Mouse (Mus musculus): ENCODE data around the gene Rnf40. TPM values are rescaled to one million over a fixed set of nuclear protein-coding genes. Genes with fewer than 3 reads are reported as not detected.
"Not testable (repeated sequence)": the region's sequence is repeated elsewhere in the genome, so short reads cannot be mapped to it uniquely, and the experiment has no call there.

The Rnf40 gene
- polyA plus RNA-seq, 1 experiment from 2014 or later = 37.8 TPM

- Histone ChIP-seq H3K27ac (no peak overlapping the region), H3K4me2 (no peak overlapping the region), H3K9ac (no peak overlapping the region), H3K4me1 (no peaks in the 10 kb centered on the region), H3K36me3 (no peaks in the 10 kb centered on the region), H3K9me3 (no peaks in the 10 kb centered on the region), H3K27me3 (replicated peaks) (no peaks in the 10 kb centered on the region), H3K4me3 (replicated peaks) (no peak overlapping the region)
- ATAC-seq (ENCODE audit: insufficient read depth, low FRiP score, low read depth) = no peak
- WGBS = 80% methylated on average over 5 of the region's 5 CpGs
Measured at GRCm38 (mm10) chr7:127628646-127629045, 40.1 kb downstream of the Rnf40 start.

GRCm38 (mm10) chr7:127631416-127631815 lies 42.8 kb downstream of the Rnf40 start:
- H3K4me2 ChIP-seq = no peak overlapping the region
- H3K36me3 ChIP-seq = no peaks in the 10 kb centered on the region
- WGBS = 78% methylated on average over 4 of the region's 4 CpGs
- no peak for ATAC-seq (ENCODE audit: insufficient read depth, low FRiP score, low read depth)
- no peak overlapping the region for H3K9ac ChIP-seq
- H3K27me3 ChIP-seq (replicated peaks) = no peaks in the 10 kb centered on the region
- no peaks in the 10 kb centered on the region for H3K4me1 ChIP-seq
- no peak overlapping the region for H3K4me3 ChIP-seq (replicated peaks)
- no peaks in the 10 kb centered on the region for H3K9me3 ChIP-seq
- no peak overlapping the region for H3K27ac ChIP-seq

GRCm38 (mm10) chr7:127636963-127637362 lies 48.4 kb downstream of the Rnf40 start:
- Histone ChIP-seq H3K36me3 (no peaks in the 10 kb centered on the region), H3K4me2 (peak overlapping the region; percentile 64), H3K27ac (no peak overlapping the region), H3K4me1 (no peaks in the 10 kb centered on the region), H3K27me3 (replicated peaks) (no peaks in the 10 kb centered on the region), H3K9ac (peak overlapping the region; percentile 13; the same call in 1 of the 2 replicates), H3K9me3 (no peaks in the 10 kb centered on the region), H3K4me3 (replicated peaks) (peak overlapping the region; percentile 58)
- WGBS = under 1% methylated on average over 27 of the region's 27 CpGs
- peak; percentile 68 for ATAC-seq (ENCODE audit: insufficient read depth, low FRiP score, low read depth)

DNA sequence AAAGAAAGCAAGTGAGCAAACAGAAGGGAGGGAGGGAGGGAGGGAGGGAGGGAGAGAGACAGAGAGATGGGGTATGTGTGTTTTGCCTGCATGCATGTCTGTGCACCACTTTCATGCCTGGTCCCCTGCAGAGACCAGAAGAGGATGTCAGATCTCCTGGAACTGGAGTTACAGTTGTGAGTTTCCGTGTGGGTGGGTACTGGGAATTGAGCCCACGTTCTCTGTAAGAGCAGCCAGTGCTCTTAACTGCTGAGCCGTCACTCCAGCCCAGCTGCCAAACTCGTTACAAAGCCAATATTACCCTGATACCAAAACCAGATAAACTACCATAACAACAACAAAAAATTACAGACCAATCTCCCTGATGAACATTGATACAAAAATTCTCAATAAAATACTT lies 52.7 kb downstream of the Rnf40 start:
- Histone ChIP-seq H3K27ac (no peak overlapping the region), H3K9me3 (no peaks in the 10 kb centered on the region), H3K4me2 (no peak overlapping the region), H3K9ac (no peak overlapping the region), H3K36me3 (no peaks in the 10 kb centered on the region), H3K4me3 (replicated peaks) (no peak overlapping the region), H3K4me1 (no peaks in the 10 kb centered on the region), H3K27me3 (replicated peaks) (no peaks in the 10 kb centered on the region)
- ATAC-seq (ENCODE audit: insufficient read depth, low FRiP score, low read depth) = no peak
- 51% methylated on average over 4 of the region's 4 CpGs for WGBS

DNA sequence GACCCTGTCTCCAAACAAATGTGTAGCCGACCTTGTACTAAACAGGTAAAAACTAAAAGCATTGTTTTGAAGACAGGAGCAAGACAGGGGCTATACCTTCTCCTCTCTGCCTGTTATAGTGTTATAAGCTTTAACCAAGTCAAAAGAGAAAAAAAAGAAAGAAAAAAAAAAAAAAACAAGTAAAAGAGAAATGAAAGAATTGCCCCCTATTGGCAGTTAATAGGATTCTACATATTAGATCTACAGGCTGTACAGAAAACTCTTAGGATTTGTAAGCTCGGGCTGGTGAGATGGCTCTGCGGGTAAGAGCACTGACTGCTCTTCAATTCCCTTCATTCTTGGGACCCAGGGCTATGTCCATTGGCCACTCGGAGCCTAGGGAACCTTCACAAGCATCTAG lies 53.7 kb downstream of the Rnf40 start:
- Histone ChIP-seq H3K4me3 (replicated peaks) (no peak overlapping the region), H3K36me3 (no peaks in the 10 kb centered on the region), H3K27ac (no peak overlapping the region), H3K27me3 (replicated peaks) (no peaks in the 10 kb centered on the region), H3K4me1 (no peaks in the 10 kb centered on the region), H3K9ac (no peak overlapping the region), H3K9me3 (no peaks in the 10 kb centered on the region), H3K4me2 (no peak overlapping the region)
- no peak for ATAC-seq (ENCODE audit: insufficient read depth, low FRiP score, low read depth)
- 65% methylated on average over 4 of the region's 4 CpGs for WGBS

GRCm38 (mm10) chr7:127646363-127646762 lies 57.8 kb downstream of the Rnf40 start:
- ATAC-seq (ENCODE audit: insufficient read depth, low FRiP score, low read depth) = no peak
- WGBS = 83% methylated on average over 4 of the region's 4 CpGs
- Histone ChIP-seq H3K9me3 (no peaks in the 10 kb centered on the region), H3K9ac (no peak overlapping the region), H3K4me1 (no peaks in the 10 kb centered on the region), H3K27ac (no peak overlapping the region), H3K4me3 (replicated peaks) (no peak overlapping the region), H3K27me3 (replicated peaks) (no peaks in the 10 kb centered on the region), H3K4me2 (no peak overlapping the region), H3K36me3 (no peaks in the 10 kb centered on the region)

DNA sequence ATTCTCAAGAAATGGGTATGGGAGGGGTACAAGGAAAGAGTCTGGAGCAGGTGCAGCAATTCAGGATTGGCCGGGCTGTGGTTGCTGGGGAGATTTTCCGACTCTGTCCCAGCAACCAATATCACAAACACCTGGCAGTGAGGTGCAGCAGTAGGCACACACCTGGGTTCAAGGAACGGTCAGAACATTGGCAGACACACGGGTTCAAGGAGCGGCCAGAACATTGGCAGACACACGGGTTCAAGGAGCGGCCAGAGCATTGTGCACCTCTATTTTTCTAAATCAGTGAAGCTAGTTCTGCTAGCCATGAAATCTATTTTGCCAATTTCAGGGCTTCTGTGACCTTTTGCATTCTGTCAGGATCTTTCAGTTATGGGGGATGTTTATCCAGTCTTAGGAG lies 59.0 kb downstream of the Rnf40 start:
- H3K4me2 ChIP-seq; H3K9me3 ChIP-seq; H3K27ac ChIP-seq; H3K4me3 ChIP-seq (replicated peaks); ATAC-seq (ENCODE audit: insufficient read depth, low FRiP score, low read depth); H3K36me3 ChIP-seq; H3K9ac ChIP-seq; H3K4me1 ChIP-seq; H3K27me3 ChIP-seq (replicated peaks): not testable (repeated sequence)
- 85% methylated on average over 7 of the region's 7 CpGs for WGBS

DNA sequence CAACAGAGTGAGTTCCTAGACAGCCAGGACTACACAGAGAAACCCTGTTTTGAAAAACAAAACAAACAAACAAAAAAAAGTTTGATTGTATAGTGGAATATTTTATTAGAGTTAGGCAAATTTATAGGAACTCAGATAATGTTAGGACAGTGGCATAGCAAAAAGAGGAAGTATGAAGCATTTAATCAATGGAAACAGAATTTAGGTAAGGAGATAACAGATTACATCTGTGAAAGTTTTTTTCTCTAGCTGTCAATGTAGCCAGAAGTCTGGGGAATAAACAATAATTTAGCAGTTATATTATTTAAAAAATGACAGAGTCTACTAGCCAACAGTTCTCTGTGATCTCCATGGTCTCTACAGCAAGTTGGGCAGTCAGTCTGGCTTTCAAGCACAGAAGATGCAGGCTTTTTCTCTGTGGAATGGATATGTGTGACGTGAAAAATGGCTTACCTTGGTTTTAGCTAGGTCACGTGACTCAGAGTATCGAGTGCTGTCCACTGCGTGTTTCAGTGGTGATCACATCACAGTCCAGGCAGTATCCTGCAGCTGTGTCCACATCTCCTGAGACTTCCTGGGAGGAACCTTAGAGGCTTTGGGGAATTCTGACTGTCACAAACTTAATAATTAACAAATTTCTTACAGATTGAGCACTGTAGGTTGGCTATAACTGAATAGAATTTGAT lies 60.1 kb downstream of the Rnf40 start:
- Histone ChIP-seq H3K27ac (no peak overlapping the region), H3K4me3 (replicated peaks) (no peak overlapping the region), H3K36me3 (no peaks in the 10 kb centered on the region), H3K9ac (no peak overlapping the region), H3K4me2 (no peak overlapping the region), H3K27me3 (replicated peaks) (no peaks in the 10 kb centered on the region), H3K9me3 (no peaks in the 10 kb centered on the region), H3K4me1 (peaks cover 3% of the 10 kb centered on the region; the same call in 1 of the 2 replicates)
- 58% methylated on average over 4 of the region's 4 CpGs for WGBS
- ATAC-seq (ENCODE audit: insufficient read depth, low FRiP score, low read depth) = no peak

- no peak for ATAC-seq (ENCODE audit: insufficient read depth, low FRiP score, low read depth)
- Histone ChIP-seq H3K9ac (no peak overlapping the region), H3K4me1 (peaks cover 3% of the 10 kb centered on the region; the same call in 1 of the 2 replicates), H3K4me2 (no peak overlapping the region), H3K9me3 (no peaks in the 10 kb centered on the region), H3K4me3 (replicated peaks) (no peak overlapping the region), H3K36me3 (no peaks in the 10 kb centered on the region), H3K27ac (no peak overlapping the region), H3K27me3 (replicated peaks) (no peaks in the 10 kb centered on the region)
- 74% methylated on average over 6 of the region's 6 CpGs for WGBS
Measured at GRCm38 (mm10) chr7:127649206-127649605, 60.6 kb downstream of the Rnf40 start.

DNA sequence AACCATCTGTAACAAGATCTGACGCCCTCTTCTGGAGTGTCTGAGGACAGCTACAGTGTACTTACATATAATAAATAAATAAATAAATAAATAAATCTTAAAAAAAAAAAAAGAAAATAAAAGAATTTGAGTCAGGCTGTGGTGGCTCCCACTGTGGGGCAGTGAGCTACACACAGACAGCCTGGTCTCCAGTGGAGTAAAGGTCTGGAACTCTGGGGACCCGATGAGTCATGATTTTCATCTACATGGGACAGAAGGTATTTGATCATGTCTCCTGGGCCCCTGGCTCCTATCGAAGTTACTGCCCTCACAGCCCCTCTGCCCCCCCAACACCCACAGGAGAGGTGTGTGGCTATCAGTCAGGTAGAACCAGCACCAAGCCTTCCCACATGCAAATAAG lies 63.1 kb downstream of the Rnf40 start:
- Histone ChIP-seq H3K9ac (no peak overlapping the region), H3K4me1 (peaks cover 3% of the 10 kb centered on the region; the same call in 1 of the 2 replicates), H3K27ac (no peak overlapping the region), H3K4me3 (replicated peaks) (no peak overlapping the region), H3K36me3 (no peaks in the 10 kb centered on the region), H3K9me3 (no peaks in the 10 kb centered on the region), H3K27me3 (replicated peaks) (no peaks in the 10 kb centered on the region), H3K4me2 (peak overlapping the region; percentile 44; the same call in 1 of the 2 replicates)
- no peak for ATAC-seq (ENCODE audit: insufficient read depth, low FRiP score, low read depth)
- 83% methylated on average over 3 of the region's 3 CpGs for WGBS

DNA sequence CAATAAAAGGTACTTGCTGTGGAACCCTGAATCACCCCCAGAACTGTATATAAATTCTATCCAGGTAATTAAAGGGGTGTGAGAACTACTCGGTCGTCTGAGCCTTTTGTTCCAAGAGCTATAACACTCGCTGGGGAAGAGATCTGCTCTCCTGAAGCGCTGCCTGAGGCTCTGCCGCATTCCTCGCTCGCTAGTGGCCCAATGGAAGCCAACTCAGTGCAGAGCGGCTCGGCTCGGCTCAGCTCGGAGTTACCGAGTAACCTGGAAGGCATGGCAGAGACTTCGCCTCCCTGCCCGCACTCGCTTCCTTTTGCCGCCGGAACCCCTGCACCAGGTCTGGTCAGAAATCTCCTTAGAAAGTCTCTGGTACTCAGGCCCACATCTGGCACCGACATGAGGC lies 63.5 kb downstream of the Rnf40 start:
- peak overlapping the region; percentile 11; the same call in 1 of the 2 replicates for H3K4me3 ChIP-seq (replicated peaks)

DNA sequence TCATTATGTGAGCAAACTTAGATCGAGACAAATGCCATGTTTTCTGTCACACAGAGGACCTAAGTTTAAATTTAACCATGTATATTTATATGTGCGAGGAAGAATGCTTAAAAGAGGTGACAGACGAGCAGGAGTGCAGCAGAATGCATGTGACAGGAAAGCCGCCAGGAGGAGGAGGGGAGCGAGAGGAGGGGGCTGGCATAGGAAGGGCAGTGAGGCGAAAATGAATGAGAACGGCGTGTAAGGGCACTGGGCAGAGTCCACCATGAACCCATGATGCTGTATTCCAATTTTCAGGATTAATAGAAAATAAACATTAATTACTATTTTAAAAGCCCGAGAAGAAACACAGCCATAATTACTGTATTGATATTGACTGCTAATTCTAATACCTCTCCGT lies 65.8 kb downstream of the Rnf40 start:
- Histone ChIP-seq H3K9me3 (no peaks in the 10 kb centered on the region), H3K27me3 (replicated peaks) (no peaks in the 10 kb centered on the region), H3K4me3 (replicated peaks) (no peak overlapping the region), H3K27ac (no peak overlapping the region), H3K9ac (no peak overlapping the region), H3K4me2 (no peak overlapping the region), H3K4me1 (peaks cover 3% of the 10 kb centered on the region; the same call in 1 of the 2 replicates), H3K36me3 (no peaks in the 10 kb centered on the region)
- WGBS = 73% methylated on average over 10 of the region's 10 CpGs
- no peak for ATAC-seq (ENCODE audit: insufficient read depth, low FRiP score, low read depth)

More for the DNA sequence above, 63.5 kb downstream of the Rnf40 start:
- Histone ChIP-seq H3K9me3 (no peaks in the 10 kb centered on the region), H3K4me2 (peak overlapping the region; percentile 44), H3K36me3 (no peaks in the 10 kb centered on the region), H3K4me1 (peaks cover 3% of the 10 kb centered on the region; the same call in 1 of the 2 replicates), H3K27me3 (replicated peaks) (no peaks in the 10 kb centered on the region), H3K9ac (no peak overlapping the region), H3K27ac (no peak overlapping the region)
- 13% methylated on average over 18 of the region's 18 CpGs for WGBS
- ATAC-seq (ENCODE audit: insufficient read depth, low FRiP score, low read depth) = no peak
